In genomic region chr5:24350073-24350472, GRCm38 (mm10) we compare ENCODE assay signal across 8 mouse cellular contexts. TPM values are rescaled to one million over a fixed set of nuclear protein-coding genes. Genes with fewer than 3 reads are reported as not detected.
DNase-seq lines count a peak whose midpoint lies in the region; ATAC-seq and TF ChIP-seq lines count a peak whose summit lies in the region.

No protein-coding gene starts in this region.

- TF ChIP-seq POLR2A in lung, adult 2 months (IDR thresholded peaks at IDR 0.05; ENCODE audit: borderline replicate concordance, extremely low read depth, low read depth, low read length), result no peak

- peaks cover 65% of the 10 kb centered on the region for H3K4me1 ChIP-seq in lung, embryonic 15.5 days
- peaks cover 8% of the 10 kb centered on the region for H3K4me1 ChIP-seq in lung, adult 2 months (ENCODE audit: control insufficient read depth, insufficient read depth, low read length)
- H3K4me1 ChIP-seq in heart, embryonic 10.5 days, result peaks cover 89% of the 10 kb centered on the region
- H3K4me1 ChIP-seq in limb, embryonic 11.5 days (ENCODE audit: control insufficient read depth, insufficient read depth, low read length), result peaks cover 25% of the 10 kb centered on the region
- peaks cover 4% of the 10 kb centered on the region for H3K4me1 ChIP-seq in stomach, postnatal 0 days (replicated peaks; ENCODE audit: control insufficient read depth, insufficient read depth)

- 48% methylated on average over 3 of the region's 3 CpGs for WGBS in lung, embryonic 15.5 days
- WGBS in lung, adult 2 months, result 47% methylated on average over 3 of the region's 3 CpGs
- WGBS in heart, embryonic 10.5 days, result 33% methylated on average over 3 of the region's 3 CpGs
- 55% methylated on average over 3 of the region's 3 CpGs for WGBS in limb, embryonic 11.5 days
- 57% methylated on average over 3 of the region's 3 CpGs for WGBS in stomach, postnatal 0 days

- H3K9ac ChIP-seq in lung, embryonic 15.5 days, result no peak overlapping the region
- no peak overlapping the region for H3K9ac ChIP-seq in limb, embryonic 11.5 days (ENCODE audit: low read length)
- no peak overlapping the region for H3K9ac ChIP-seq in stomach, postnatal 0 days (ENCODE audit: low read length)

- DNase-seq in lung, adult 2 months, result no peak
- no peak for DNase-seq in heart, embryonic 10.5 days (ENCODE audit: low spot score)
- DNase-seq in limb, embryonic 11.5 days (ENCODE audit: low spot score), result no peak
- no peak for DNase-seq in stomach, postnatal 0 days (ENCODE audit: low spot score)
- no peak for DNase-seq in ovary, adult 18-20 months (ENCODE audit: low spot score)

- H3K27me3 ChIP-seq in lung, embryonic 15.5 days, result peaks cover 59% of the 10 kb centered on the region
- peaks cover 35% of the 10 kb centered on the region for H3K27me3 ChIP-seq in heart, embryonic 10.5 days (ENCODE audit: insufficient read depth, poor library complexity, severe bottlenecking)
- H3K27me3 ChIP-seq in limb, embryonic 11.5 days (ENCODE audit: control insufficient read depth, insufficient read depth, low read length), result peaks cover 26% of the 10 kb centered on the region
- H3K27me3 ChIP-seq in stomach, postnatal 0 days (ENCODE audit: control insufficient read depth, insufficient read depth, low read length), result no peaks in the 10 kb centered on the region; the same call in 1 of the 2 replicates

- H3K36me3 ChIP-seq in lung, embryonic 15.5 days, result no peaks in the 10 kb centered on the region
- H3K36me3 ChIP-seq in heart, embryonic 10.5 days, result peaks cover 30% of the 10 kb centered on the region
- no peaks in the 10 kb centered on the region for H3K36me3 ChIP-seq in limb, embryonic 11.5 days (ENCODE audit: control insufficient read depth, insufficient read depth, low read length)
- no peaks in the 10 kb centered on the region for H3K36me3 ChIP-seq in stomach, postnatal 0 days (ENCODE audit: control insufficient read depth, insufficient read depth, low read length)

- peak overlapping the region; percentile 66; the same call in 1 of the 2 replicates for H3K4me3 ChIP-seq in lung, embryonic 15.5 days
- no peak overlapping the region for H3K4me3 ChIP-seq in lung, adult 2 months (replicated peaks; ENCODE audit: extremely low read depth, low read depth, low read length)
- peak overlapping the region; percentile 88 for H3K4me3 ChIP-seq in heart, embryonic 10.5 days
- no peak overlapping the region for H3K4me3 ChIP-seq in limb, embryonic 11.5 days (ENCODE audit: low read depth, low read length)
- H3K4me3 ChIP-seq in stomach, postnatal 0 days (ENCODE audit: low read depth, low read length), result 0 out of 2 replicates have a peak overlapping the region, but pooled peaks have one; percentile 67

- no peak for ATAC-seq in lung, embryonic 15.5 days (ENCODE audit: borderline replicate concordance, extremely low read depth, low FRiP score, low TSS enrichment)
- no peak for ATAC-seq in limb, embryonic 11.5 days (ENCODE audit: insufficient number of reproducible peaks, low FRiP score, low TSS enrichment, low read depth)
- no peak for ATAC-seq in stomach, postnatal 0 days (ENCODE audit: low FRiP score, low TSS enrichment)
- ATAC-seq in megakaryocyte progenitor cell, adult 5-6 weeks (replicated peaks; ENCODE audit: poor library complexity), result no peak
- ATAC-seq in inflammation-experienced regulatory T-cells, adult 6 months, result no peak

- TF ChIP-seq CTCF in lung, adult 2 months (IDR thresholded peaks at IDR 0.05; ENCODE audit: insufficient read depth, low read length), result no peak
- no peak for TF ChIP-seq CTCF in stomach, postnatal 0 days (IDR thresholded peaks at IDR 0.05; ENCODE audit: low read depth)

- peak overlapping the region; percentile 98 for H3K4me2 ChIP-seq in lung, embryonic 15.5 days
- peak overlapping the region; percentile 91; the same call in 1 of the 2 replicates for H3K4me2 ChIP-seq in limb, embryonic 11.5 days (ENCODE audit: low read depth, severe bottlenecking)
- peak overlapping the region; percentile 84 for H3K4me2 ChIP-seq in stomach, postnatal 0 days (replicated peaks; ENCODE audit: low read depth)

- no peak overlapping the region for H3K27ac ChIP-seq in lung, embryonic 15.5 days
- H3K27ac ChIP-seq in heart, embryonic 10.5 days, result peak overlapping the region; percentile 99
- H3K27ac ChIP-seq in limb, embryonic 11.5 days (replicated peaks; ENCODE audit: low read depth, low read length), result no peak overlapping the region
- H3K27ac ChIP-seq in stomach, postnatal 0 days (replicated peaks), result no peak overlapping the region

- H3K9me3 ChIP-seq in lung, embryonic 15.5 days, result no peaks in the 10 kb centered on the region
- no peaks in the 10 kb centered on the region for H3K9me3 ChIP-seq in heart, embryonic 10.5 days
- no peaks in the 10 kb centered on the region for H3K9me3 ChIP-seq in limb, embryonic 11.5 days (ENCODE audit: control insufficient read depth, low read length)
- no peaks in the 10 kb centered on the region for H3K9me3 ChIP-seq in stomach, postnatal 0 days (ENCODE audit: control insufficient read depth, low read length)

- no peak for TF ChIP-seq EP300 in stomach, postnatal 0 days (optimal IDR thresholded peaks at IDR 0.05)

RNA-seq across cellular contexts. Expression of gene Kcnh2, which starts 1.3 kb away (rescaled TPM):
- polyA plus RNA-seq in lung, embryonic 15.5 days (2015; fragmentation: Nextera tagmentation; extraction: Ambion mirVana), result 6.0 and 7.0 TPM in 2 replicates
- 29.5 and 37.1 TPM in 2 replicates for polyA plus RNA-seq in lung, adult 2 months (2012; rRNA removed)
- polyA plus RNA-seq in heart, embryonic 10.5 days (2016; fragmentation: Nextera tagmentation; extraction: Ambion mirVana), result 28.8 and 32.2 TPM in 2 replicates
- 6.7 and 7.1 TPM in 2 replicates for polyA plus RNA-seq in limb, embryonic 11.5 days (2014; fragmentation: Nextera tagmentation; extraction: Ambion mirVana)
- 3.7 and 3.8 TPM in 2 replicates for polyA plus RNA-seq in stomach, postnatal 0 days (2015; fragmentation: Nextera tagmentation; extraction: Ambion mirVana)
- not detected in 2 replicates for total RNA-seq in megakaryocyte progenitor cell, adult 5-6 weeks (2015)
- total RNA-seq in megakaryocyte progenitor cell, adult 5-6 weeks (2017), result 0.12 TPM in 1 of 2 replicates, not detected in the other
- under 1 TPM in 2 of 3 experiments, not detected in 1; 0.38 to 0.47 TPM for polyA plus RNA-seq in inflammation-experienced regulatory T-cells, adult 6 months (2017; shearing (Covaris generic))

RNA-seq across cellular contexts. Expression of gene Nos3, which starts 14.5 kb away (rescaled TPM):
- polyA plus RNA-seq in lung, embryonic 15.5 days (2015; fragmentation: Nextera tagmentation; extraction: Ambion mirVana), result 17.1 and 18.8 TPM in 2 replicates
- 21.0 and 28.2 TPM in 2 replicates for polyA plus RNA-seq in lung, adult 2 months (2012; rRNA removed)
- polyA plus RNA-seq in heart, embryonic 10.5 days (2016; fragmentation: Nextera tagmentation; extraction: Ambion mirVana), result 23.2 and 40.8 TPM in 2 replicates
- polyA plus RNA-seq in limb, embryonic 11.5 days (2014; fragmentation: Nextera tagmentation; extraction: Ambion mirVana), result 4.8 and 5.3 TPM in 2 replicates
- 3.1 and 3.2 TPM in 2 replicates for polyA plus RNA-seq in stomach, postnatal 0 days (2015; fragmentation: Nextera tagmentation; extraction: Ambion mirVana)
- total RNA-seq in megakaryocyte progenitor cell, adult 5-6 weeks (2015), result 0.12 TPM in 1 of 2 replicates, not detected in the other
- total RNA-seq in megakaryocyte progenitor cell, adult 5-6 weeks (2017), result not detected in 2 replicates
- polyA plus RNA-seq in inflammation-experienced regulatory T-cells, adult 6 months (2017; shearing (Covaris generic)), result under 1 TPM in 2 of 3 experiments, not detected in 1; 0.08 to 0.17 TPM

RNA-seq across cellular contexts. Expression of gene Atg9b, which starts 41.9 kb away (rescaled TPM):
- polyA plus RNA-seq in lung, embryonic 15.5 days (2015; fragmentation: Nextera tagmentation; extraction: Ambion mirVana), result 0.64 and 0.77 TPM in 2 replicates
- 2.0 and 9.7 TPM in 2 replicates for polyA plus RNA-seq in lung, adult 2 months (2012; rRNA removed)
- 1.2 and 2.3 TPM in 2 replicates for polyA plus RNA-seq in heart, embryonic 10.5 days (2016; fragmentation: Nextera tagmentation; extraction: Ambion mirVana)
- 0.35 and 1.2 TPM in 2 replicates for polyA plus RNA-seq in limb, embryonic 11.5 days (2014; fragmentation: Nextera tagmentation; extraction: Ambion mirVana)
- 4.1 and 5.8 TPM in 2 replicates for polyA plus RNA-seq in stomach, postnatal 0 days (2015; fragmentation: Nextera tagmentation; extraction: Ambion mirVana)
- 0.90 and 1.9 TPM in 2 replicates for total RNA-seq in megakaryocyte progenitor cell, adult 5-6 weeks (2015)
- total RNA-seq in megakaryocyte progenitor cell, adult 5-6 weeks (2017), result 2.6 and 3.5 TPM in 2 replicates
- polyA plus RNA-seq in inflammation-experienced regulatory T-cells, adult 6 months (2017; shearing (Covaris generic)), result 1 to 10 TPM; 1.1 to 1.7 (median 1.4) TPM

RNA-seq across cellular contexts. Expression of gene Abcb8, which starts 43.4 kb away (rescaled TPM):
- 44.7 and 49.6 TPM in 2 replicates for polyA plus RNA-seq in lung, embryonic 15.5 days (2015; fragmentation: Nextera tagmentation; extraction: Ambion mirVana)
- 36.0 and 38.5 TPM in 2 replicates for polyA plus RNA-seq in lung, adult 2 months (2012; rRNA removed)
- 62.7 and 81.3 TPM in 2 replicates for polyA plus RNA-seq in heart, embryonic 10.5 days (2016; fragmentation: Nextera tagmentation; extraction: Ambion mirVana)
- 37.6 and 40.5 TPM in 2 replicates for polyA plus RNA-seq in limb, embryonic 11.5 days (2014; fragmentation: Nextera tagmentation; extraction: Ambion mirVana)
- 29.3 and 30.2 TPM in 2 replicates for polyA plus RNA-seq in stomach, postnatal 0 days (2015; fragmentation: Nextera tagmentation; extraction: Ambion mirVana)
- 23.5 and 30.9 TPM in 2 replicates for total RNA-seq in megakaryocyte progenitor cell, adult 5-6 weeks (2015)
- total RNA-seq in megakaryocyte progenitor cell, adult 5-6 weeks (2017), result 12.2 and 18.1 TPM in 2 replicates
- polyA plus RNA-seq in inflammation-experienced regulatory T-cells, adult 6 months (2017; shearing (Covaris generic)), result 10 to 100 TPM; 15.5 to 26.5 (median 20.9) TPM

Comparison
In these comparisons a context has a peak if more than half of its experiments do, and no peak if none do; other contexts are left out.
1. H3K4me3 ChIP-seq: peak in lung, embryonic 15.5 days (single experiment), heart, embryonic 10.5 days (single experiment) and stomach, postnatal 0 days (single experiment); none in lung, adult 2 months (single experiment) and limb, embryonic 11.5 days (single experiment).
2. Peak in every context shown above with its lines, with median percentiles within 50 percentile points of each other: H3K4me2 ChIP-seq.